Mouse (Mus musculus): Measurements from ENCODE around the gene Dact1.

GRCm38 (mm10) chr12:71279521-71280262, 30.0 kb upstream of the Dact1 start:
- TF ChIP-seq CTCF (IDR thresholded peaks at IDR 0.05; ENCODE audit: low read depth) = no peak
- no peak for TF ChIP-seq EP300 (IDR thresholded peaks at IDR 0.05; ENCODE audit: low read depth)
